Mouse (Mus musculus): ENCODE data around the gene Cga. TPM values are rescaled to one million over a fixed set of nuclear protein-coding genes. Genes with fewer than 3 reads are reported as not detected.

The Cga gene
- total RNA-seq (2021) = not detected

- no peak for DNase-seq (ENCODE audit: low spot score in 2 of 2)
- intact Hi-C loops (cut with DNase I) = no loop called here
Observed at GRCm38 (mm10) chr4:34893479-34893878, at the start of gene Cga. Cga (plus strand) TSS chr4:34893779.

- intact Hi-C loops (cut with DNase I) = no loop called here
- no peak for DNase-seq (ENCODE audit: low spot score in 2 of 2)
Observed at GRCm38 (mm10) chr4:34843839-34844238, 49.7 kb upstream of the Cga start.

- intact Hi-C loops (cut with DNase I) = no loop called here
- no peak for DNase-seq (ENCODE audit: low spot score in 2 of 2)
Observed at GRCm38 (mm10) chr4:34847679-34848309, 45.8 kb upstream of the Cga start.

- DNase-seq (ENCODE audit: low spot score in 2 of 2) = no peak
- intact Hi-C loops (cut with DNase I) = no loop called here
Observed at GRCm38 (mm10) chr4:34850156-34850555, 43.4 kb upstream of the Cga start.

GRCm38 (mm10) chr4:34852051-34852450, 41.5 kb upstream of the Cga start:
- DNase-seq (ENCODE audit: low spot score in 2 of 2) = no peak
- intact Hi-C loops (cut with DNase I) = no loop called here

GRCm38 (mm10) chr4:34855966-34856365, 37.6 kb upstream of the Cga start:
- intact Hi-C loops (cut with DNase I) = no loop called here
- DNase-seq (ENCODE audit: low spot score in 2 of 2) = no peak

- DNase-seq (ENCODE audit: low spot score in 2 of 2) = no peak
- intact Hi-C loops (cut with DNase I) = no loop called here
Observed at GRCm38 (mm10) chr4:34858903-34859302, 34.7 kb upstream of the Cga start.

GRCm38 (mm10) chr4:34859416-34859815, 34.2 kb upstream of the Cga start:
- intact Hi-C loops (cut with DNase I) = no loop called here
- DNase-seq (ENCODE audit: low spot score in 2 of 2) = no peak

- intact Hi-C loops (cut with DNase I) = no loop called here
- DNase-seq (ENCODE audit: low spot score in 2 of 2) = no peak
Observed at GRCm38 (mm10) chr4:34861438-34861837, 32.1 kb upstream of the Cga start.

GRCm38 (mm10) chr4:34869813-34870212, 23.8 kb upstream of the Cga start:
- no peak for DNase-seq (ENCODE audit: low spot score in 2 of 2)
- intact Hi-C loops (cut with DNase I) = no loop called here

- intact Hi-C loops (cut with DNase I) = no loop called here
- DNase-seq (ENCODE audit: low spot score in 2 of 2) = peak in 1 of 2 experiments; percentile 24
Observed at GRCm38 (mm10) chr4:34872896-34873495, 20.6 kb upstream of the Cga start.

GRCm38 (mm10) chr4:34874234-34874633, 19.3 kb upstream of the Cga start:
- intact Hi-C loops (cut with DNase I) = no loop called here
- no peak for DNase-seq (ENCODE audit: low spot score in 2 of 2)

GRCm38 (mm10) chr4:34880921-34881650, 12.5 kb upstream of the Cga start:
- intact Hi-C loops (cut with DNase I) = loop anchor here (10.0 kb wide), 1 partner anchor 196 kb away; the partner anchor contains the start of gene Slc35a1
- no peak for DNase-seq (ENCODE audit: low spot score in 2 of 2)

- intact Hi-C loops (cut with DNase I) = loop anchor here (10.0 kb wide), 1 partner anchor 197 kb away; the partner anchor contains the start of gene Slc35a1
Observed at GRCm38 (mm10) chr4:34881851-34882250, 11.7 kb upstream of the Cga start.

GRCm38 (mm10) chr4:34882291-34882769, 11.2 kb upstream of the Cga start:
- DNase-seq (ENCODE audit: low spot score in 2 of 2) = peak in 1 of 2 experiments; percentile 61
- intact Hi-C loops (cut with DNase I) = loop anchor here (10.0 kb wide), 1 partner anchor 198 kb away; the partner anchor contains the start of gene Slc35a1

More at GRCm38 (mm10) chr4:34881851-34882250, 11.7 kb upstream of the Cga start:
- DNase-seq (ENCODE audit: low spot score in 2 of 2) = no peak

GRCm38 (mm10) chr4:34882818-34883217, 10.8 kb upstream of the Cga start, which contains the start of gene Zfp292:
Zfp292 (minus strand) TSS chr4:34882960.
- peak; percentile 96 to 98 for DNase-seq (ENCODE audit: low spot score in 2 of 2)
- intact Hi-C loops (cut with DNase I) = loop anchor here (10.0 kb wide), 1 partner anchor 198 kb away; the partner anchor contains the start of gene Slc35a1

- no peak for DNase-seq (ENCODE audit: low spot score in 2 of 2)
- intact Hi-C loops (cut with DNase I) = loop anchor here (10.0 kb wide), 1 partner anchor 199 kb away; the partner anchor contains the start of gene Slc35a1
Observed at GRCm38 (mm10) chr4:34883366-34884029, 10.1 kb upstream of the Cga start.

GRCm38 (mm10) chr4:34885631-34886351, 7.8 kb upstream of the Cga start:
- no peak for DNase-seq (ENCODE audit: low spot score in 2 of 2)
- intact Hi-C loops (cut with DNase I) = loop anchor here (5.0 to 10.0 kb wide), 2 partner anchors 108 to 201 kb away; partner anchors contain the start of genes Slc35a1 and Smim8
